Mouse (Mus musculus): Measurements from ENCODE around the gene Zfp612.
"Not testable (repeated sequence)": the region's sequence is repeated elsewhere in the genome, so short reads cannot be mapped to it uniquely, and the experiment has no call there.

Zfp612 gene

DNA sequence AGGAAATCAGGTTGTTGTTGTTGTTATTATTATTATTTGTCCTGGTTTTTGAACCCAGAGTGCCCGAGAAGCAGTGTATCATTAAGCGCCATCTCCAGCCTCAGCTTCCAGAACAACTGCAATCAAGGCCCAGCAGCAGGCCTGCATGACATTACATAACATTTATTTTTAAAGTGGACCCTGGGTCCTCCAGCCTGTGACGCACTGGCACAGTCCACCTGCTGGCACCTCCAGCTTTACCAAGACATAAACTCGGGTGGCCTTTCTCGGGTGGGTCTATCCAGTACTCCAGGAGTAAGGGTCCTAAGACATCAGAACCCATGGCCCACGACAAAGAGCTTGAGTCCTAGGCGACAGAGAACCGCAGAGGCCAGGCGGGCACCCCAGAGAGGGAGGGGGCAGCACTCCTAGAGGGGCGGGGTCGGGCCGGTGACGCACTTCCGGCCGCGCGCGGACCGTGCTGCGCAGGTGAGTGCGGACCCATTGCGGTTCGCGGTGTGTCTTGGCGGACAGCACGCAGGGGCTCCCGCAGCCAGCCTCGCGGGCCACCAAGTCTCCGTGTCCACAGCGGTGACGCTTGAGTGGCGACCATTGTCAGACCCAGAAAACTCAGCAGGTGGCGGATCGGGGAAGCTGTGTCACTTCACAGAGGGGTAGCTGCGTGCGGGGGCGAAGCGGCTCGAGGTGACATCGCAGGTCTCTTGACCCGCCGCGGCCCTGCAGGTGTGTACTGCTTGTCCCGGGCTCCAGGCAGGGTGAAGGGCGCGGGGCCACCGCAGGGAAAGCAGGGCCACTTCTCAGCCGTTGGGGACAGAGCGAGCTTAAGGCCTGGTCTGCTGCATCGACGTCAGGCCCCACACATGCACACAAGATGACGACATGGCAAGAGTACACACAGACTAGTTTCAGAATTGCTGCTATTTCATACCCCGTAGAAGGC, at the start of gene Zfp612:
TSS of gene Zfp612 (plus strand) at position 465 of the 940 bp plus-strand sequence.
- DNase-seq (ENCODE audit: low read depth, low spot score), result peak; percentile 90

DNA sequence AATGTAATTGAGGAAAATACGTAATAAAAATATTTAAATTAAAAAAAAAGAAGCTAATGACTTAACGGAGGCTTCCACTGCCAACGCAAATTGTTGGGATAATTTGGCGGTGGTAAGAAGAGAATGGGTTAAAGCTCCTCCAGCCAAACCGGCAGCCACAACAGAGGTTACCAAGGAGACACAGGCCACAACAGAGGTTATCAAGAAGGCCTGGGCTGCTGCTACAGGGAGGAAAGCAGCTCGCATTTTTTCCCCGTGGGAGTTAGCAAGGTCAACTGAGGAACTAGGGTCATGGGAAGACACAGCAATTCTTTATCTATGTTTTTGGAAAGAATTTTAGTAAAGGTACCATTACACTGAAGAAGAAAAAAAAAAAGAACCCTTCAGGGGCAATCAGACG, 45.8 kb upstream of the Zfp612 start:
- not testable (repeated sequence) for DNase-seq (ENCODE audit: low read depth, low spot score)

DNA sequence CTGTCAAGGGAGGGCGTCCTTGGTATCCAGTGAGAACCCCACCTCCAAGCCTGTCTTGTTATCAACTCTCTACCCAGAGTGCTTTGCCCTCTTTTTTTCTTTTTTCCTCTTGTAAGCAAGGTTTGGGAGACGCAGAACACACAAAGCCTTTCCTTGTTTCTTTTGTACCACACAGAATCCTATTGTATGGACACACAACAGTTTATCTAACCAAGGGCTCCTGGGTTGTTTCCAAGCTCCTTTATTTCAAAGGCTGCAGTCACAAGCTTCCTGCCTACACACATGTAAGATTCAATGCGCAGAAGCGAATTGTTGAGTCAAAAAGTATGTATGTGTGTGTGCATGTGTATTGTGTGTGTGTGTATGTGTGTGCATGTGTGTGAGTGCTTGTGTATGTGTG, 45.2 kb upstream of the Zfp612 start:
- peak; percentile 85 for DNase-seq (ENCODE audit: low read depth, low spot score)

DNA sequence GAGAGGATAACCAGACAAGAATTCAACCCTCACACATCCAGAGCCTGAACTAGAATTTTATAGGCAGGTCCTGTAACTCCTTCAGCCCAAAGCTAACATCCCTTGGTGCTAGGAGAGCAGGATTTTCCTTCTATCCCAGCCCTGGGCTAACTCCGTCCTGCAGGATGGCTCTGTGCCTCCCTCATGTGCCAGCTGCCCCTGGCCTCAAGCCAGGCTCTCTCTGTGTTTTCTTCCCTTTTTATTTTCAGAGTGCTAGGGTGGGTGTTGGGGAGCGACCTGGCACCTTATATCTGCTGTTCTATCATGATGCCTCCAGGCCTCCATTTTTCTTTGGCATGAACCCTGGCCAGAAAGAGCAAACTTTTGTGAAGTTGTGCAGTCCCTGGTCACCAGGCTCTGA, 43.4 kb upstream of the Zfp612 start:
- DNase-seq (ENCODE audit: low read depth, low spot score), result peak; percentile 22

DNA sequence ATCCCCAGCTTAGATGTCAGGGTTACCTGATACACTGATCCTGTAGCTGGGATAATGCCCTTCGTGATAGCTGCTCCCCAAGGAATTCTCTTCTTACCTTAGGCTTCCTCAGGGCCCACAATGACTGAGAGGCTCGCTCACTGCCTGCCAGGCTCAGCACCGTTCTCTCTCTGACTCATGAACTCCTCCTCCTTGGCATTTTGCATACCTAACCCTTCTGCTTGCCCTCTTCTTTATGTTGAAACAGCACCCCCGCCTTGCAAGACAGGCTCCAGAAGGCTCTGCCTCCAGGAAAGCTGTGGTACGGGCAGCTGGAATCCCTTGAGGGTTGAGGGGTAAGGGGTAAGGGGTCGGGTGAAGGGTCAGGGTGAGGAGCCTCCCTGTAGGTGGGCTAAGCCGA, 40.3 kb upstream of the Zfp612 start:
- DNase-seq (ENCODE audit: low read depth, low spot score), result peak; percentile 53

DNA sequence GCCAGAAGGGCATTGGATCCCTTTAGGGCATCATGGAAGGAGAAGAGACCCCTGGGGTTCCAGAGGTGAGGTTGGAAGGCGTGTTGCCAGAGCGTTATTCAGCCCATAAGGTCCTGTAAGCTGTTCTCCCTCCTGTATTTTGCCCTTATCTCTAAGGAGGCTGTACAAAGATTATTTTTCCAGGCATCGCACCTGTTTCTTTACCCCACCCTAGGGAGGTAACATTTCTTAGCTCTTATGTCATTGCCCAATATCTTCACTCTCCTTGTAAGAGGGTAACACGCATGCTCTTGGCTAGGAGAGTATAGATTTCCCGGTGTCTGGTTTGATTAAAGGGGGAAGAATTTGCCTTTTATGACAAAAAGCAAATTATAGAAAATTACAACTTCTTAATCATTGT, 39.9 kb upstream of the Zfp612 start, which contains the start of gene Chst4:
TSS of gene Chst4 (minus strand) at position 82 of the 400 bp plus-strand sequence.
- no peak for DNase-seq (ENCODE audit: low read depth, low spot score)

DNA sequence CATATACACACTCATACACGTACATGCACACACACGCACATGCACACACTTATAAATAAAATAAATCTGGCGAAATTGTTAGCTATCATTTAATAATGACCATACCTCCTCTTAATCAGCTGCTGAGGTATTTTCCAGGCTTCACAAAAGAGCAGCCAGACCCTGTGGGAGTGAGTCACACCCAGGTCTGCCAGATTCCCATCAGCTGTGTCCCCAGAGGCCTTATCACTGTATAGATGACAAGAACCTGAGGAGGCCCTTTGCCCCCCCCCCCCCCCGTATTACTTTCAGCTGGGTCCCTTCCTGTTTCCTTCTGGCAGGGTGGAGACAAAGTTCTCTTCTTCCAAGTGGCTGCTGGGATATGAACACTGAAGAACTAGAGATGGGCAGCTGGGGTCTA, 39.0 kb upstream of the Zfp612 start:
- DNase-seq (ENCODE audit: low read depth, low spot score), result no peak

DNA sequence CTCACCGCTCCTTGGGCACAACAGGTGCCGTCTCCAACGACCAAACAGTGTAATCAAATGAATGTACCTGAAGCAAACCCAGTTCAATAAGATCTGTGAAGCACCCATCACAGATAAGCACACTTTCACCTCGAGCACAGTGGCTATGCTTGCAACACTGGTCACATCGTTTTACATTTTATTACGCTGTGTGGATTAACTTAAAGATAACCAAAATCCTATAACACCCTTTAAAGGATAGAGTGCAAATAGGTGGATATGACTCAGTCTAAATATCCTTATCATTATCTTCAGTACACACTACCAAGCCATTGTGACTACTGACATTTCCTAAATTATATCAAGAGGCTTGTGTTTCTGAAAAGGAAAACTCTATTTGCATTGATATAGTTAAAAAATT, 28.3 kb upstream of the Zfp612 start:
- DNase-seq (ENCODE audit: low read depth, low spot score), result no peak

DNA sequence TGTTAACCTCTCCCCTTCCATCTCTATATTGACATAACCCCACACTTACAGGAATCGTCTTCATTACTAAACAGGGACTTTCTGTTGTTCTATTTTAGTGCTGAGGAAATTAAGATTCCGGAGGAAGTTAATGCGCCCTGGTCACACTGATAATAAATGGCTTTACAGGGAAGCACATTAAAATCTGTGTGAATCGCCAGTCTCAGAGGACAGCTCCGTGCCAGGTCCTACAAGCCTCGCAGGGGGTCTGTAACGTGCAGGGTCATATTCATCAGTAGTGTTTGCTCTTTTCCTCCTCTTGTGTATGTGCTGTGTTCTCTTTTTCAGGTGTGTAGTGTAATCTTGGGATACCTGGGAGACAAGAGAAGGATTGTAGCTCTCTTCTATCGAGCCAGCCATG, 21.3 kb upstream of the Zfp612 start:
- no peak for DNase-seq (ENCODE audit: low read depth, low spot score)

DNA sequence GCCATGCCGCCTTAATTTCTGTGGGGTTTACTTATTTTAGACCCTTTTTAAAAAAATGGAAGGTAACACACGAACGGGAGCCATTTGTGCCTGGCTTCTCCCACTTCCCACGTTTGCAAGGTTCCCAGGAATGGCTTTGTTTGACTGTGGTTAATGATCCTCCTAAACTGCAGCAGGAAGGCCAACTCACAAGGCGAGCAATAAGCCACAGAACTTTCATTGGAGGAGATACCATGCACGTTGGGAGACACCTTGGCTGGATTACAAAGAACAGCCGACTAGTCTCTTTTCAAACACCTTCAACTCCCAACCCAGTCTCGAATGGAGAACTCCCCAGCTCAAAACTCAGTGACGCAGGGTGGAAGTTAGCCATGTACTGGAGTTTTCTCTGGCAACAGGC, 15.4 kb upstream of the Zfp612 start:
- no peak for DNase-seq (ENCODE audit: low read depth, low spot score)

DNA sequence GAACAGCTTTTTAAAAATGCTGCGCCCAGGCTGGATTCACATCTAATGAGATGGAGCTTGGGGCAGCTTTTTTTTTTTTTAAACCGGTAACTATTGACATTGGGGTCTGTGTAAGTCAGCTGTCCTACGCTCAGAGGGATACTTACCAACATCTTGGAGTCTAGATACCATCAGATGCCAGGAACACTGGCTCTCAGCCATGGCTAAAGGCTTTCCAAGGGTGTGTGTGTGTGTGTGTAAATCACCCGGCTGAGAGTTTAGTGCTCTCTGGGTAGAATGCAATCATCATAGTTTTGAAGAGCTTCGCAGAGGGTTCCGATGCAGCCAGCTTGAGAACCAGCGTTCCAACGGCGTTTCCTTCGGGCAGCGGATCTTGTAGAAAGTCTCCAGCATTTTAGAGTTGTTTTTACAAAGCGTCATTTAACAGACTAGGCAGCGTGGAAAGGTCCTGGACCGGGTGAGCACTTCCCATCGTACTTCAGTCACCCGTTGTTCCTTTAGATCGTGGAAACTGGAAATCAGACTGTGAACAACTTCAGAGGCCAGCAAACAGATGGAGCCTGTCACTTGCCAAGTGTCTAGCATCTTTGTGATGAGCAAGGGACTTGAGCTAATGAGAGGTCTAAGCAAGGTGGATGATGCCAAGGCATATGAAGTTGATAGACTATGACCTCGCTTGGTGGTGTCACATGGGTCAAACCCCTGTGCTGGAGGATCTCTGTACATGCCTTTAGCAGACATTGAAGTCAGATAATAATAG, 14.8 kb upstream of the Zfp612 start:
- DNase-seq (ENCODE audit: low read depth, low spot score), result peak; percentile 27

DNA sequence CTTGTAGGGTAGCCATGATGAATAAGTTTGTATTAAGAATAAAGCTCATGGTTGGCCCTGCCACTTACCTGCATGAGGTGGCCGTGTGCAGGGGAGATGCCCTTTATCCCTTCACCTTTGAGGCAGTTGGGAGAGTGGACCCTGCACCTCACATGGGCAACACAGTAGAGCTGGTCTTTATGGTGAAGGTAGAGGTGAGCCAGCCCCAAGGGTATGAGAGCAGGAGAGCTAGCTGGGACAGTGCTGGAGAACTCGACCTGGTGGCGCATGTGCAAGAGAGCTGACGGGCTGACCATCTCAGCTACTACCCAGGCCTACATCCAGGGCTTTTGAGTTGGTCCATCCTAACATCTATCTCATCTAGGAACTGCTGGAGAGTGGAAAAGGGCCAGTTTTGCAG, 13.9 kb upstream of the Zfp612 start:
- DNase-seq (ENCODE audit: low read depth, low spot score), result no peak

DNA sequence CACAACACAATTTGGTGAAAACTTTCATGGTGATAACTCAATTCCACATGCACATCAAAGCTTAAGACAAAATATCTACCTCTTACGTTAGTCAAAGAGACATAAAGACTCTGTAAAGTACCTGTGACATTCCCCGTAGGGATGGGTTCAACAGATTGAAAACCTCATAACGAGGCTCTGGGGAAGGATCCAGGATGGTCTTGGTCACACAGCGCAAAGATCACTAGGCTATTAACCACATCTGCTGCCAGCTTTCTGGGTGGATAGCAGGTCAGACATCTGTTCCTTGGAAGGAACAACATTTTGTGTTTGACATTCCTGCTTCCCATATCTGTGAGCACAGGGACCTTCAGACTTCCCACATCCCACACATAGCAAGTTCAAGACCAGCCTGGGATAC, 9.8 kb upstream of the Zfp612 start:
- DNase-seq (ENCODE audit: low read depth, low spot score), result no peak

DNA sequence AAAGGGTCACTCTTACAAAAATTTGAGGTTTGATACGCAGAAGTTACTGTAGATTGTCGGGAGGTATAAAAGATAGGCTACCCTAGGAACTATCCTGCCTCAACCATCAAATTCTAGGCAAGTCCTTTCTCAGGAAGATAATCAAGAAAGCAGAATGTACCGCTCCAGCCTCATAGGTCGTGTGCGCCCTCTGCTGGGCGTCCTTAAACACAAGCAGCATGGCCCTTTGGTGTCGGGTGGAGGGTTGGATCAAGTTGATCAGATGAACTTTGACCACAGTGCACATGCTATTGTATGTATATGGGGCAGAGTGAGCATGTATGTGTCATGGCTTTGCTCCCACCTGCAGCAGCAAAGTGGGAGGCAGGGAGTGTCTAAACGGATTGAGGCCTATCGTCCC, 7.9 kb upstream of the Zfp612 start:
- DNase-seq (ENCODE audit: low read depth, low spot score), result peak; percentile 86

DNA sequence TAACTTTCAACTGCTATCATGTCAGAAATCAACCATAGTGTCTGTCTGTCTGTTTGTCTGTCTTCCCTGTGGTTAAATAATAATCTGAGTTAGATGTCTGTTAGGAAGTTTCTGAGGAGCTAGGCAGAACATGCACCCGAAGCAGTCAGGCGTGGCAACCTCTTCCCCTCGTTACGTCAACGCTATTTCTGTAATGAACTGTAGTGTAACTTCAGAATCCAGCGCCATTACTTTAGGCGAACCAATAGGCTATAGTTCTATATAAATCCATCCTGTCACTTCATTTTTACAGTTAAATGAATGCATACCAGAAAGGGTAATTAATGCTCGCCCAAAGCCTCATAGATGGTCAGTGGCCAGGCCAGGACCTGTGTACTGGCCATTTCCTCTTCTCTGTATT, 5.0 kb upstream of the Zfp612 start:
- no peak for DNase-seq (ENCODE audit: low read depth, low spot score)

DNA sequence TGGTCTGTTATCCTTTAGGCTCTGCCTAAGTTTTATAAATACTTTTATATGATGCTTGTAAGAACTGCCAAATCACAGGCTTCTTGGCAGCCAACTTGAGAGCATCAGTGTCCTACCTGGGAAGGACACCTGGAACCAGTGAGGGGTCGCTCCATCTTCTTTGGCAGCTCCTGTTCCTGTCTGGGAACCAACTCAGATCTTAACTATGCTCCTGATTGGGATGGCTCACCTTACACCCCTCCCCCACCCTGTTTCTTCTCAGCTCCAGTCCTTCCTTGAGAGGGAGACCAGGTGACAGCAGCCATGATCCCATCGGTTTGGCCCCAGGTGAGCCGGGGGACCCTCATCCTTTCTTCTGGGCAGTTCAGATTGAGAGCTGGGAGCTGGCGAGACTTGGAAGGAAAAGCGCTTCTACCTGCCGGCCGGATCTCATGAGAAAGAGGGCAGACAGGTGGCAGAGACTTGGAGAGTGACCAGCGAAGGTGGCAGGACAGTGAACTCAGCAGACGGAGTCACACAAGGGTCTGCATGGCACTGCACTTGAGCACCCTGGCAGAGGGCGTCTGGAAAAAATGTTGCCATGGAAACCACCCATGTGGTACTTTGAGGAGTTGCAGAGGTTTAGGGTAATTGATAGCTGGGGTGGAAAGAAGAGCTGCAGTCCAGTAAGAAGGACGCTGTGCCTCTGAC, 3.0 kb downstream of the Zfp612 start:
- DNase-seq (ENCODE audit: low read depth, low spot score), result peak; percentile 34

DNA sequence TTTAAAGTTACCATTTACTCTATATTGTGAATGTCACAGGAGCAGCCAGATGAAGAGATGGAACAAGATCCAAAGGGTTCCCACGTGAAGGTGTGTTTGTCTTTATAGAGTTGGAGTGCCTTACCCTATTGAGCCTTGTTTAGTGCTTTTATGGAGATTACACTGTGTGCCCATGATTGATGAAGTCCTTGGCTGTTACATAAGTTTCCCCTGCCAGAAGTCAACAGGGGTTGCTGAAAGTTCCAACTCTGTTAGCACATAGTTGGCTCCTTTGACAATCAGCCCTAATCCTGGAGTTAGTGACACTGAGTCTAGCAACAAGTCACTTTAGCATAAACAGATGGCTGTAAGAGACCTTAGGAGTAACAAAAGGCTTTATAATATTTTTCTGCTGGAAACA, 12.3 kb downstream of the Zfp612 start:
- peak; percentile 13 for DNase-seq (ENCODE audit: low read depth, low spot score)

DNA sequence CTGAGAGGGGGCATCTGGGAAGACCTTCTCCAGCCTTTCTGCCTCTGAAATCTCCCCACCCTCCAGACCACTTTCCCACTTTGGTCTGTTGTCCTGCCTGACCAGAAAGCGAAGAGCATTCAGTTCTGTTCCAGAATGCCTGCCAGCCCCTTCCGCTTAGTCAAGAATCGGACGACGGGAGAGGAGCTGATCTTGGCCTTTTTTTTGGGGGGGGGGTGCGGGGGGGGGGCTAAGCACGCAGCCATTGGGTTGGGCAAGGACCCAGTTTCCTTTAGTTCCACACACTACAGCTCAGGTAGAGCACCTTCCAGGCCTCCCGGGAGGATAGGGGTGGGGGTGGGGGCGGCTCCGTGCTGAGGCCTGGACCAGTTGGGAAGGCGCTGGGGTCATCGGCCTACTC, 21.4 kb downstream of the Zfp612 start, which contains the start of gene Gm21964:
TSS of gene Gm21964 (plus strand) at position 301 of the 400 bp plus-strand sequence.
- no peak for DNase-seq (ENCODE audit: low read depth, low spot score)

DNA sequence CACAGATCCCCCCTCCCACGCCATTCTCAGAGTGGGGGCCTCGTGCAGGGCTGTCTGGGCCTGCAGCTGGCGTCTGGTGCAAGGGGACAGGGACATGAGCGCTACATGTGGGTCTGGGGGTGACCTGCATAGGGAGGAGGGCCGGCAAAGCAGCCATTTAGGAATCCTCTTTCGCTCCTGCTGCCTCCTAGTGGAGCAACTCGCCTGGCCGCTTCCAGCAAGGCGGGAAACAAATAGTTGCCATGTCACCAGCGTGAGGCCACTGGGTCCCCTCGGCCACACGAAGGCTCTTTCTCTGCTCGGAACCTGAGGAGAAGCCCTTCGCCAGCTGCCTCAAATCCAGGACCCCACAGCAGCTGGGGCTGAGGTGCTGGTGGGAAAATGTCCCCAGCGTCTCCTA, 22.1 kb downstream of the Zfp612 start:
- no peak for DNase-seq (ENCODE audit: low read depth, low spot score)

DNA sequence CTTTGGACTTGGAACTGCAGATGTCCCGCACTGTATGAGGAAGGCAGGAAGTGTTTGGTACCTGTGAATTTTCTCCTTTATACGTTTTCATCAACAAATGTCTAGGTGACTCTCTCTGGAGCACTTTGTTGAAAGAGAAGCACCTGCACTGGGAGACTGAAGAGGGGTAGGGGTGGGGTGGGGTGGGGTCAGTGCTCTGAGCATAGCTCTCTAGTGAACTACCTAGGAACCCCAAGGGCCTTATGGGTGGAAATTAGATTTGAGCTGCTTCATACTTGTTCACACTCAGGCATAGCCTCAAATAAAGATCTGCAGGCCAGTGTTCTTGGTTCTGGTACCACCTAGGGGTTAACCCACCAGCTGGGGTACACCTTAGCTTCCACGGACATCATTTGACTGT, 23.1 kb downstream of the Zfp612 start, which contains the start of gene Gm17720:
TSS of gene Gm17720 (minus strand) at position 101 of the 400 bp plus-strand sequence.
- DNase-seq (ENCODE audit: low read depth, low spot score), result no peak

DNA sequence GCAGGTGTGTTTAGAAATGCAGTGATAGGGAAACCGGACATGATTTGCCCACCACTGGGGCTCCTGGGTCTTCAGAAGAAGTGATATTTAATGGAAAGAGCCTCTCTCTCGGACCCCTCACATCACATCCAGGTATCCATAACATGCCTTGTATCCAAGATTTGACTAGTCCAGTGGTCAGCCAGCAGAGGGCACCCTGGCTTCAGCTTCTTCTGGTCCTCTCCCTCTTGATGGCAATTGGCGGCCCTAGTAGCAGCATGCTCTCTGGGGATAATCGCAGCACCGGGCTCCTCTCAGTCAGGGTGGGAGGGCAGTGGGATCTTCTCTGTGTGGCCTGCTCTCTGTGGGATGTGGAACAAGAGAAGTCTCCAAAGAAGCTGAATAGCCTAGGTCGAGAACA, 40.2 kb downstream of the Zfp612 start:
- DNase-seq (ENCODE audit: low read depth, low spot score), result peak; percentile 75

DNA sequence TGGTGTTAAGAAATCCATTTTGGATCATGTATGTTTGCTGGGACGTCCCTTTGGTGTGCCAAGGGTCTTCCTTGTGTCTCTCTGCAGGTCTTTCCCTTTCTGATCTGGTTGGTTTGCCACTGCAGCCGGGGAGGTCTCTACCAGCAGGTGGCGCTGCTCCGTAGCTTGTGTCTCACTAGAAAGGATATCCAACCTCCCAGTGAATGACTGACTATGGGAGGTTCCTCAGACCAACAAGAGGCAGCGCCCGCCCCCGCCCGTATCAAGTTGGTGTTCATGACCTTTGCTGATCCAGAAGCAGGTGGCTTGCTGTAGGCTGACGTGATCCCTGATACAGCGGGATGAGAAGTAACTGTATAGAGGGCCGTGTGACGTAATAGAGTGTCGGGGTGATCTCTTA, 51.0 kb downstream of the Zfp612 start:
- DNase-seq (ENCODE audit: low read depth, low spot score), result peak; percentile 91

Data from brain, adult 2 months (tissue).